Mouse (Mus musculus): Measurements from ENCODE around the gene Sfmbt2. TPM values are rescaled to one million over a fixed set of nuclear protein-coding genes. Genes with fewer than 3 reads are reported as not detected.

Gene Sfmbt2
- polyA plus RNA-seq, 2 experiments from 2014 or later: 1.7 to 3.1 TPM

DNA sequence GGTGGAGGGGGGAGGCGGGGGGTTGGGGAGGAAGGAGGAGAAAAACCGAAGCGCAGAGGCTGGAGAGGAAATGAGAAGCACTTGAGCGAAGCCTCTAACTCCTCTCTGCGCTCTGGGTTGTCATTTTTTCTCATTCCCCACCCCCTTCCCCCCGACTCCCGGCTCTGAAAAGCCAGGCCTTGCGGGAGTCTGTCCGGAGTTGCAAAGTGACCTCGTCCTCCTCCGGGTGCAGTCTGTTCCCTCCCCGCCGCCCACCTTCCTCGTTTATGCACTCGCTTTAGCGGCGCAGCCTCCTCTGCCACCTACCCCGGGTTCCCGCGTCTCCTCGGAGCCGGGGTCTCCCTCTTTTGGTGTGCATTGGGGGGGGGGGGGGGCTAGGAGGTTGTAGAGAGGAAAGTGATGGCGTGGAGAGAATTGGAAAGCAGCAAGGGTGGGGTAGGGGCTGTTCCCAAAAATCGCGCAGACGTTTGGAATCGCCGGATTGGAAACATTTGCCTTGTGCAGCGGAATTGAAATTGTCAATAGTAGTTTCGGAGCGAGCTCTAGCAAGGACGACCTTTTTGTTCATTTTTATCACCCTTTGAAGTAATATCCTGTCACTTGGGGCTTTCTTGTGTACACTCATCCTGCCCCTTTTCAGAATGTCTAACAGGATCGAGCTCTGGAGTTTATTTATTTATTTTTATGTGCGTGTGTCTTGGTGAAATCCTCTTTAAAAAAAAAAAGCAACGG is 2.6 kb downstream of the Sfmbt2 start:
- ATAC-seq: peak; percentile 48

DNA sequence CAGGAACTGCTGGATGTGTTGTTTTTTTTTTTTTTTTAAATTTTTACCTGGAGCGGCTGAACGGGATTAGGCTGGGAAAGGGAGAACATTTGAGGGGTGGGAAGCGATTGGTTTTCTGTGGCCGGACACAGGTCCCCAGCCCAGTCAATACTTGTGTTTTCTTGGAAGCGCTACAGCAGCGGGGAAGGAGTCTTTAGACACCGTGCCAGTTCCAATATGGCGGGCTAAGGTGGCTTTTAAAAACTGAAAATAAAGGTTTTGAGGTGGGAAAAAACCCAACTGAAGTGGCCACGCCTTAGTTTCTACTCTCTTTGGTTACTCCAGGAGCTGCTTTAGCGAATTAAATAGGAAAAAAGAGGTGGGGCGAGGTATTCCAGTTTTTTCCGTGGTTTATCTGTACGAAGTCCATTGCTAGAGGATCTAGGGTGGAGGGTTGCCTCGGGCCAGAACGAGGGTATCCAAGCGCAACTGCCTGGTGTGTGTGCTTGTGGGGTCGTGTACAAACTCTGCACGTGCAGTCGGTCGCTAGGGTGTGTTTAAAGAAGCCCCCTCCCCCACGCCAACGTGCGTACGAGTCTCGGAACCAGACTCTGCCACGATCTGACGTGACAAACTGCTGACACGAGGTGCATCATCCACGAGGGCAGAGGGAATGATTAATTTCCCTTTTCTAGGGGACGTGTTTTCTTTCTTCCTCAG is 3.3 kb downstream of the Sfmbt2 start:
- ATAC-seq: no peak

DNA sequence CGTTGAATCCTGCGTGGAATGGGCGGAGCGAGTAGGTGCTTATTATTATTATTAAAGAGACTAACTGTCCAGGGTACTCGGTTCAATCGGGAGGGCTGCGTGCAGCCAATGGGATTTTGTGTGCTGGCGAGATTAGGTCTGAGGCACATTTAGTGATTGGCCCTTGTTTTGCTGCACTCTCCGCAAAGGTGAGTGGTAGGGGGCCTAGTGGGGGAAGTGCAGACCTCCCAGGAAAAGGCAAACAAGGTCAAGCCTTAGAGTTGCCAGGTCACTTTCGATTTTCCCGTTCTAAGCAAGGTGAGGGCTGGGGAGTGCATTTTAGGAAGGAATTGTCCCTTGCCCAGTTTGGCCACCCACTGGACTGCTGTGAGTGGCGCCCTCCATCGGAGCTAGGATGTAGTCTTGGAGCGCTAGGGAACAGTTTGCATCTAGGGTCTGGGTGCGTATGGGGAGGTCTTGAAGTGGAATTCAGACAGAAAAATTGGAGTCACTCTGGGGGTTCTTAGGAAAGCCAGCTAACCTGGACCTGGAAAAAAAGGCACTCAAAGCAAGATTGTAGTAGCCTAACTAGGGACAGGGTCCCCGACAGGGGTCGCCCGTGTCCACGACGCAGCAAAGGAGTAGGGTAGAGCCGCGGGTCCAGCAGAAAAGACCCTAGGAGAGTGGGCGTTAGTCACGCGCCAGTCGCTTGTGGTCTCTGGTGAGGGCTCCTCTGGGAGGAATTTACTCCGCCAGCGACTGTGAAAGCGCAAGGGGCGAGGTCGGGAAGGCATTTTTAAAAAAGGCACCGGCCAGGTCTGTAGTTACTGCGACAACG is 4.1 kb downstream of the Sfmbt2 start:
- ATAC-seq: no peak

DNA sequence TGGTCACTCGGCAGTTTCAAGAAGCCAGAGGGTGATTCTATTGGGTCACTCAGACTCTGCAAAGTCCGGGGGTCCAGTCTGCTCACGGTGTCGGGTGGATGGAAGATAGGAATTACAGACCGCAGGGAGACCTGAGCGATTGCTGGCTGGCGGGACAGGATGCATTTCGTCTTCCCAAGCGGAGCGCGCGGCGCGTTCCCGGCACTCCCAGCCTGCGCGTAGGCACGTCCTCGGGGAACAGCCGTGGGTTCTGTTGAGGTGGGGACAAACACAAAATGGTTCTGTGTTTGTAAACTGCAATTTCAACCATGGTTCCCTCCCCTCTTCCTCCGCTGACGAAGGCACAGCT is 4.7 kb downstream of the Sfmbt2 start:
- no peak for ATAC-seq

DNA sequence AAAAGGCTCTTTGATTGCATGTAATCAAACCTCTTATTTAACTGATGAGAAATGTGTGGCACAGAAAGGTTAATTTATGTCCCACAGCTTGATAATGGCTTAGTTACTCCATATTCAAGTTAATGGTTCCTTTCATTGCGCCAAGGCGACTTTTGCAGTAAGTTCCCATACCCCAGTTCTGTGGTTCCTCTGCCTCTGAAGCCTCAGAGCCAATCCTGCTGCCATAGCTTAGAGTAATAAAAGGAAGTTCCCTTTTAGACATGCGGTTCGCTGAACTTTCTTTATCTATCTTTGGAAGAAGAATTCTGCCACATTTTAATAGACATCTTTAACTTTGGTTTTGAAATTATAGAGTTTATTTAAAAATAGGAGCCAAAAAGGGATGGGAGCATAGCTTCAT is 19.7 kb downstream of the Sfmbt2 start:
- no peak for ATAC-seq

DNA sequence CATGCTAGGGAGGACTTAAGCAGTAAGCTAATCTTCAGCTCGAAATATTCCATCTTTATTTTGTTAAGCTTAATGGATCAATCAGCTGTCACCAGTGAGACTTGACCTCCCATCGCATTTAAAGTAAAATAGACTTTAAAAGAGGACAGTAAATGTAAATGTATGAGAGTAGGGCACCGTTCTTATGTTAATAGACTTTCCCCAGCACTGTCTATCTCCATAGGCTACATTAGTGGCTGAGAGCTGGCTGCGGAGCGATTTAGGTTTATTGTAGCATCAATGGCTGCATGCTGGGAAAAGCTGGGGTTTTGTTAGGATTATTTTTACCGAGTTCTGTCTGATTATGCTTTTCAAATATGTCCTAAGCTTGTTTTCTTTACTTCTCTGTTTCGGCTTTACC is 20.5 kb downstream of the Sfmbt2 start:
- ATAC-seq: no peak

DNA sequence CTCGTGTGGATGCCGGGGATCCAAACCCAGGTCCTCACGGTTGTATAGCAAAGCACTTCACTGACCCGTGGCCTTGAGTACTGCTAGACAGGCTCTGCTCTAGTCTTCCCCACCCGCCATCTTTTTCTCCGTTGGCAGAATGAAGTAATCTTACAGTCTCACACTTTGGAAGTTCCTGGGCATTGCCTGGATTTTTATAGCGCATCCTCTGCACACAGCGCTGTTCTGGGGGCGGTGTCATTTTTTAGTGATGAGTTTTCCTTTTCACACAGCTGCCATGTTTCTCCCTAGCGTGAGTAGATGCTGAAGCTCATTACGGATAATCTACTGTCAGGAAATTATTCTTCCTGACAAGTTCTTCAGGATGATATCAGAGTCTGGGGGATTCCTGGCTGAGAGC is 24.8 kb downstream of the Sfmbt2 start:
- no peak for ATAC-seq

DNA sequence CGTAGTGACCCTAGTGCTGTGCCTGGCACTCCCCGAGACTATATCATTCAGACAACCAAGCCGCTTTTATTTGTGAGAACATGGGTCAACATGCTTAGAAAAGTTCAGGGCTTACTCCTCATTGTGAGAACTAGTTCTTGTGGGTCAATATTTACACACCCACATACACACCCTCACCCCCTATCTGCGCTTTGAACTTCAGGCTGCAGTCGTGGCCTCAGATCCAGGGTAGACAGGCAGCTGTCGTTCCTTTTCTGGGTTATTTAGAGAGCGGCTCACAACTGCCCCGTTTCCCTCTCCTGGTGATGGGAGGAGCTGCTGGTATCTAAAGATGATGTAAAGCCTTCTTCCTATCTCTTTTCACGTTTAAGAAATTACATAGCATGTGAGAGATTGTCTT is 27.5 kb downstream of the Sfmbt2 start:
- no peak for ATAC-seq

DNA sequence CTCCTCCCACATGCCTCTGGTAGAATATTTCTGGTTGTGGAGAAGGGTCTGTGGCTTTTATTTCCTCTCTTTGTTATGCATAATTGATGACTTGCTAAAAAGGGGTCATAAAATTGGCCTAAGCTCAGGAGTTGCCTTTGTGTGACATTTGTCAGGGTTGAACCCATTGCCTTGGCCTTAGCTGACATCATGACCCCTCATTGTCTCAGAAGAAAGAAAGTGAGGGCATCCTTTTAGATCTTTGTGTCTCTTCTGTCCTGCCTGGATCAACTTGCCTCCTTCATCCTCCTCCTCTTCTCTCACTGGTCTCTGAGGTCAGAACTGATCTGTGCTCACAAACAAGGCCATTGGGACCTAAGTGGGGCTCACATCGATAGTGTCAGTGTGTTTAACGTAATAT is 35.8 kb downstream of the Sfmbt2 start:
- ATAC-seq: no peak

DNA sequence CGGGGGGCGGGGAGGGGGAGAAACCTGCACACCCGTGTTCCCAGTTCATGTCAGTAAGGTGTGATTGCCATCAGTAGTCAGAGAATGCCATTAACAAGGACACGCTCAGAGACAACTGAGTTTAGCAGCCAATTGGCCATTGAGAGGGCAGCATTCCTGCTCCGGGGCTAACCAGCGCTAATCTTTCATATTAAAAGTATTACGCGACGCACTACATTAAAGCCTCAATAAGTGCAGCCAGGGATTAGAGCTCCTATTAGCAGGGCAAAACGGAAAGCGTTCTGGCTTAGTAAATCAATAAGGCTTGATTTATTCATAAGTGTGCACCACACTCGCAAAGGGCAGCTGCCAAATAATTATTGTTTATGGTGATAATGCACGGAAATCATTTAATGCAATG is 39.1 kb downstream of the Sfmbt2 start:
- ATAC-seq: no peak

DNA sequence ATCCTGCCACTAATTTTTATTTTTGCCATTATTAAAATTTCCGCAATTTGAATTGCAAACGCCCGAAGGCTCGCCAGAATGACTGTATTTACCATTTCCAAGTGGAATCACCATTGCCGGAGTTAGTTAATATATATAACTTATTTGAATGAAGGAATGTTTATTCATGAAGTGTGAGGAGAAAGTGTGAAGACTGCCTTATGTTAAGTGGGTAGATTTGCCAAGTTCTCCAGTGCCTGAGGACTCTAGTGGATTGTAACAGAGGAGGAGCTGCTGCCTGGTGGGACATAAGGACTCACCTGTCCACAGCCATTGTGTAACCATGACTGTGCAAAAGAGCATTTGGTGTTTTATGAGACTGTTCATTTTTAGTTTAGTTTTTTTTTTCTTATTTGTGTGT is 39.8 kb downstream of the Sfmbt2 start:
- no peak for ATAC-seq

DNA sequence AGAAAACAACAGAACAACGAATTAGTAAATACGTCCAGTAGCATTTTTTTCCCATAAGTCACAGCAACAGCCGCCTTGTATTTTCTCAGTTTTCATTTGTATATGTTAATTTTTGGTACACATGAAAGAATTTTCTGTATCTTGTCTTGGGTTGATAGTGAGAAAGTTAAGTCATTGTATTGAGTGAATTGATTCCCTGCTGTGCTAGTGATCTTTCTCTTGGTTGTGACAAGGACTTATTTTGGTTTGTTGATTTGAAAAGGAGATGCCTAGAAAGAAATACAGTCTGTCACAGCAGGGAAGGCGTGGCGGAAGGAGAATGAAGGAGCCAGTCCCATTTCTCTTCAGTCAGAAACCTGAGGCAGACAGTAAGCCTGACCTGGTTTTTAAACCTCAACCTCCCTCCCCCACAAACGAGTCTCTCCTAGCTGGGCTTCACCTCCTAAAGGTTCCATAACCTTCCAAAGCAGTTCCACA is 50.7 kb downstream of the Sfmbt2 start:
- no peak for ATAC-seq

DNA sequence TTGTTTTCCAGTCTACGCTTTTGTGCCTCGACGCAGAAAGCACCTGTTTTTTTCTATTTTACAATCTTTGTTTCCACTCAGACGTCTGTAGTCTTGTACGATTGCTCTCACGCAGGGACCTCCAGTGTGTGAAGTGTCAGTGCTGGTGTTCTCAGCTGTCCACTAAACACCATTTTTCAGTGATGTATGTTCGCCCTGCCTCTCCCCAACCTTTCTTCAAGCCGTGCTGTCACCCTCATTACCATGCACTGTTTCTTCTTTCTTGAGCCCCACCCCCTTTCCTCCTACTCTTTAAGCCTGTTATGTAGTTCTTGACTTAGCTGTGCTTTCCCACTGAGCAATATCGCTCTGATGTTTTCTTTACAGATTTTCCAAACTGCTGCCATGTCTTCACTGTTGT is 67.0 kb downstream of the Sfmbt2 start:
- ATAC-seq: no peak

DNA sequence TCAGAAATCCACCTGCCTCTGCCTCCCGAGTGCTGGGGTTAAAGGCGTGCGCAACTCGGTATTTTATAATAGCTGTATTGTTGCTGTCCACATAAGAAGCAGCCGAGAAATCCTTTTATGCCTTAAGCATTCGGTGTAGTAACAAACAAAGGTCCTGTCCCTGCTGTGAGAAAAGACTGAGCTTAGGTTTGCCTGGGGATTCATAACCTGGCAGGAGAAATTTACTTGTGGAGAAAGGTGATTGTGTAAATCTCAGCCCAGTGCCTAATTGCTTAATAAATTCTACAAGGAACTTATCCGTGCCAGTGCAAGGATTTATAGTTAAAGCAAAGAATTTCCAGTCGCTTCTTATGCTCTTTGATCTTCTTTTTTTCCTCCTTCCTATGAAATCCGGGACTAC is 71.5 kb downstream of the Sfmbt2 start:
- ATAC-seq: no peak

DNA sequence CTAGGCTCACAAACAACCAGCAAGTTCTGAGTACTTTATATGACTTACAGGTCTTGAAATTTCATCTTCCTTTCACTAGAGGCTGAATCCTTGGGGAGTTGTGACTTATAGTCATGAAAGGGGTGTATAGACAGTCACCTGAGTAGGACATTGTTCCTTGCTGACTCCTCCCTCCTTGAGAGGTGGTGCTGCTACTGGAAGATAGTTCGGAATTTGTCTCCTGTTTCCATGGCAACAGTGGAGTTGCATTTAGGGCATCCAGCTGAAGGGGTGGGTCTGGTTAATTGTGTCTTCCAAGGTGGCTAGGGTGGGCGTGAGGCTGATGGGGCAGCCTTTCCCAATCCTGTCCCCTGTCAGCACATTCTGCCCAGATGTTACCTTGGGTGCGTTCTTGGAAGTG is 83.3 kb downstream of the Sfmbt2 start:
- no peak for ATAC-seq

DNA sequence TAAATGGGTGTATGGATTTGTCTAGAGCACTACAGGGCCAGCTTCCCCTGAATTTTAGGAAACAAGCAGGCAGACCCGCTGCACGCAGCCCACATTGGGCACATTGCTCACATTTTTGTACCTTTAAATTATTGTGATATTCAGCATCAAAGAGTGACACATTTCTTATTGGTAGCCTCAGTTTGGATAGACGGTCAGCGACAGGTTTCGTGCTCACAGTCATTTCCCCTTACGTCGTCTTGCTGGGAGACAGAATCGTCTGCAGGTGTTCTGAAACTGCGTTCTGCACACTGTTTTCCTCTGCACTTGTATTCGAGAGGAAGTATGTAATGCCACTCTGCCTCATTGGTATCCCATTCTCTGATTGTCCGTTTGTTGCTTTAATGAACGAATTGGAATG is 88.0 kb downstream of the Sfmbt2 start:
- no peak for ATAC-seq

DNA sequence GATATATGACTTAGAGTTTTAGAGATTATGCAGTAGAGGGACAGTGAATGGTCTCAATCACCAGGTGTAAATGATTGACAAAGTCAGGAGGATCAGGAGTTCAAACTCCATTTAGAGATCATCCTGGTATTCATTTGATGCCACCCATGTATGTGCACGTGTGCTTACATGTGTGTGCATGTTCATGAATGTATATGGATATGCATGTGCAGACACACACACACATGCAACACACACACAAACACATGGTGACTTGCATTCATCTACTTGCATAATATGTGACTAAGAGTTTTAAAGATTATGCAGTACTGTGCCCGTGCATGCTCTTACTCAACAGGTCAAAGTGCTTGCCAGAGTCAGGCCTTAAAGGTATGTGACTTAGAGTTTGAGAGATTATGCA is 146.2 kb downstream of the Sfmbt2 start:
- ATAC-seq: no peak

DNA sequence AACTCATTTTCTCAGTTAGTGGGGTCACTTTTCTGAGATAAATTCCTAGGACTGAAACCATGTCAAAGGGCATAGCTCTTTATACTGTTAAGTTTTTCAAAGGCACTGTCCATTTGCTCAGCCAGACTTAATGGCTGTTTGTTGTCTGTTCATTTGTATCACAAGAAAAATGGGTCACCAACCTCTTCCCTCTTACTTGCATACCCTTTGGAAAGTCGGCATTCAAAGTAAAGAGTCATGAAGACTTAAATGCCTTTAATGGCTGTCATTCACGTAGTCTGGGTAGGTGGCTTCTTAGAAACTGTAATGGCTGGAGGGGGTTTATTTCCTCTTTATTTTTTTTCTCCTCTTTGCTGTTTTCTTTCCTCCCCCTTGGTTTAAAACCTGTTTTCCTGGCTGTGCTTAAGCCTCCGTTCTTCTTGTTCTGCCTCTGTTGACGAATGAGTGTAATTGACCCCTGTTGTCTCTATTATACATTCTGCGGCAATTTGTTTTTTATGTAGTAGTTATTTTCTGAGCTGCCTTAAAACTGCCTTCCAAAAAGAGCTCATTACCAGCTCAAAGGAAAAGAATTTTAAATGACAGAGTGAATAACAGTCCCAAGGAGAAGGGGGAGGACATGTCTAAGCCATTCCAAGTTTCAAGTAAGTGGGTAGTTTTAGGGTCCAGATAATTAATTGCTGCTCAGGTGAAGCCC is 151.6 kb downstream of the Sfmbt2 start:
- no peak for ATAC-seq

DNA sequence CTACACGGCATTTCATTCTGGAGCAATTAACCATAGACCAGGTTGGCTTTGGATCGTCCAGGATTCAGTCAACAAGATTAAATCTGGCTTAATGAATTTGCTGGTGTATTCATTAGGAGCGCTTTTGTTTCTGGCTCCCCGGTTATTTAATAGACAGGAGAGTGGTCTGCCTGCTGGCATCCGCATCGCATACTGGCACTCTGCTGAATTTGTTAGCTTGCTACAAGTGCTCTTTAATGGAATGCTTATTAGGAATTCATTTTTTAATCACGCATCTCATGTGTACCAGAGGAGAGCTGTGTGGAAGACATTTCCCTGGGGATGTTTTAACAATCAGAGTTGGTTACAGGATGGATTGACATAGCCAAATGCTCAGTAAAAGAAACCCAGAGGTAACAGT is 155.3 kb downstream of the Sfmbt2 start:
- ATAC-seq: no peak

DNA sequence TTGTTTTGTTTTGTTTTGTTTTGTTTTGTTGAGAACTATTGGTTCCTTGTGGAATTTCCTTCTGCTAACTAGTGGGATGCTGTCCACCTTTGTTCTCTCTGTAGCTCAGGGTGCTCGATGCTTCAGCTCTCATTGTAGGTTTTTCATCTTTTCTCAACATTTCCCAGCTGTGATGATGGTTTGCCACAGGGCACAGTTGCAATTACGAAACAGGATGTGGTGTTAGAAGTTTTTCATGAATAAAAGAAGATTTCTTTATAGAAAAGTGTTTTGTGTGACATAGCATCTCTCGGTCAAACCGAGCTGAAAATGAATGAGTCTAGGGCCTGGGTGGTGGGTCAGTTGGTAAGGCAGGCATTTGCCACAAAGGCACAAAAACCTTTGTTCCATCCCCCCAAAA is 171.5 kb downstream of the Sfmbt2 start:
- no peak for ATAC-seq

DNA sequence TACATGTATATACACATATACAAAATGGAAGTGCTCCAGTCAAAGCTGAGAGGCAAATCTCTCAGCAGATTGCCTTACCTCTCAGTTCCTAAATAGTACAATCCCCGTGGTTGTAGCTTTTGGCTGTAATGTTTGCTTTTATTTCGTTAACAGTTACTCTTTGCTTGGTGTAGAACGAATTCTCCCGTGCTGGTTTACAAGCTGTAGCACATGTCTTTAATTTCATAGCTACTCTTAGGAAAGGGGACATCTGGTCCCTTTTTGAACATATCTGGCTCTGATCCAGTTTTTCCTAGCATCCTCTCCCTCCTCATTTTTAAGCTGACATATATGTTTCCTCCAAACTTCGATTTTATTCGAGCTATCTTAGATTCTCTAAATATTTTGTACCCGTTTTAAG is 172.1 kb downstream of the Sfmbt2 start:
- ATAC-seq: no peak

DNA sequence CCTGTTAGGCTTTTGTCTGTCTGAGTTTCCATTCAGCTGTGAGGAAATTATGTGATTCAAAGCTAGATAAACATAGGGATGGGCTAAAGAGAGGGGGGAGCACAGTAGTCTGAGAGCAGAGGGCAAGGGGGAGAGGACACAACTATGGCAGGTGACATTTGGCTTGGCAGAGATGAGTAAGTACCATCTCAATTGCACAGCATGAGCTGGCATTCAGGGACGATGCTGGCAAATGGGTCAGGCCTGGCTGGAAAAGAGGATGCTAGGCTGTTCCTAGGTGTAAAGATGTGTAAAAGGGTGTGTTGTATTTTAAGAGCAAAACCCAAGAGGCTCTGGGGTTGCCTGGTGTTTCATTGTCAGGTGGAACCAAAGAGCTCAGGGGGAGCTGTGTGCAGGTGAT is 188.5 kb downstream of the Sfmbt2 start:
- ATAC-seq: no peak

DNA sequence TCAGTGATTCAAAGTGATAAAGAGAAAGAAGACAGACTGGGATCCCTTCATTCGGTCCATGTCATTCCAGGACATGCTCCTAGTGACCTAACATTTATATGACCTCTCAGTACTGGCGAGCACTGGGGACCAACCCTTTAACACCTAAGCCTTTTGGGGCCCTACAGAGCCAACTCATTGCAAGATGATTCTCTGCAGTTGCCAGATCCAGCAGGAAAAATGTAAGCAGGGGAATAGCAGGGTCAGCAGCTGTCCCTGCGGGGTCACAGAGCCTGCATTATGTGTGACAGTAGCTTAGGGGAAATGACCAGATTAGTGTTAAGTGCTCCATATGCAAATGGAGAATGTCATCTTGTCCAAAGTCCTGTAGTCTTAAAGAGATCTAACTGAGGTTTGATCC is 195.2 kb downstream of the Sfmbt2 start:
- no peak for ATAC-seq
